Mouse (Mus musculus): Measurements from ENCODE around the gene Cavin3. TPM values are rescaled to one million over a fixed set of nuclear protein-coding genes. Genes with fewer than 3 reads are reported as not detected.

The Cavin3 gene
- total and polyA plus RNA-seq, 3 experiments: not detected

GRCm38 (mm10) chr7:105498854-105499492, 16.9 kb upstream of the Cavin3 start:
- no peak for DNase-seq (ENCODE audit: extremely low read depth)
- Histone ChIP-seq H3K4me1 (ENCODE audit: control insufficient read depth in 1 of 2, insufficient read depth in 2 of 2) (peaks cover 0 to 7% of the 10 kb centered on the region in 2 experiments; a peak in 1 of 4 replicates), H3K4me2 (ENCODE audit: insufficient read depth, low read depth, poor library complexity, severe bottlenecking) (no peak overlapping the region), H3K9ac (ENCODE audit: insufficient read depth, low read depth) (no peak overlapping the region), H3K36me3 (replicated peaks in 1 of 2; ENCODE audit: control insufficient read depth in 1 of 2, insufficient read depth in 1 of 2, low read length in 1 of 2) (no peaks in the 10 kb centered on the region), H3K27ac (ENCODE audit: insufficient read depth, low read depth) (no peak overlapping the region), H3K4me3 (replicated peaks in 1 of 3; ENCODE audit: low read depth in 2 of 3, low read length in 2 of 3, poor library complexity in 1 of 3) (no peak overlapping the region), H3K27me3 (replicated peaks) (no peaks in the 10 kb centered on the region), H3K9me3 (replicated peaks; ENCODE audit: low read length) (no peaks in the 10 kb centered on the region), H3K79me2 (replicated peaks; ENCODE audit: control insufficient read depth, extremely low read depth, insufficient read depth, poor library complexity, severe bottlenecking) (no peaks in the 10 kb centered on the region)
- in situ Hi-C loops (cut with MboI; ENCODE audit: low pct_ligation_motif_present, low pct_unique_long_range_greater_than_20kb, low sequenced_read_pairs) (no loop called here), dilution Hi-C loops (cut with MboI; ENCODE audit: extremely low pct_ligation_motif_present, extremely low pct_unique_long_range_greater_than_20kb, low sequenced_read_pairs) (no loop called here)
- TF ChIP-seq ETS1 (conservative IDR thresholded peaks at IDR 0.05; ENCODE audit: low read depth, low read length) (no peak), TBP (conservative IDR thresholded peaks at IDR 0.05; ENCODE audit: low read depth, low read length) (no peak), NRF1 (IDR thresholded peaks at IDR 0.05; ENCODE audit: low read depth, low read length) (no peak), EP300 (IDR thresholded peaks at IDR 0.05; ENCODE audit: low read length) (no peak), ZC3H11A (IDR thresholded peaks at IDR 0.05; ENCODE audit: low read depth, low read length) (no peak), BHLHE40 (IDR thresholded peaks at IDR 0.05; ENCODE audit: low read depth, low read length) (no peak), TCF12 (IDR thresholded peaks at IDR 0.05; ENCODE audit: low read depth, low read length) (no peak), USF2 (conservative IDR thresholded peaks at IDR 0.05; ENCODE audit: low read depth, low read length) (no peak), POLR2AphosphoS2 (IDR thresholded peaks at IDR 0.05; ENCODE audit: low read depth, low read length) (no peak), JUND (conservative IDR thresholded peaks at IDR 0.05; ENCODE audit: low read depth, low read length) (no peak), E2F4 (IDR thresholded peaks at IDR 0.05; ENCODE audit: insufficient replicate concordance, low read depth, low read length) (no peak)

- peaks cover 0 to 7% of the 10 kb centered on the region in 2 experiments; a peak in 1 of 4 replicates for H3K4me1 ChIP-seq (ENCODE audit: control insufficient read depth in 1 of 2, insufficient read depth in 2 of 2)
- H3K27me3 ChIP-seq (replicated peaks): no peaks in the 10 kb centered on the region
- dilution Hi-C loops (cut with MboI; ENCODE audit: extremely low pct_ligation_motif_present, extremely low pct_unique_long_range_greater_than_20kb, low sequenced_read_pairs): no loop called here
- no peaks in the 10 kb centered on the region for H3K79me2 ChIP-seq (replicated peaks; ENCODE audit: control insufficient read depth, extremely low read depth, insufficient read depth, poor library complexity, severe bottlenecking)
- no peak overlapping the region for H3K4me2 ChIP-seq (ENCODE audit: insufficient read depth, low read depth, poor library complexity, severe bottlenecking)
- H3K9me3 ChIP-seq (replicated peaks; ENCODE audit: low read length): no peaks in the 10 kb centered on the region
- TF ChIP-seq MAZ (IDR thresholded peaks at IDR 0.05; ENCODE audit: low read depth, low read length) (no peak), USF2 (conservative IDR thresholded peaks at IDR 0.05; ENCODE audit: low read depth, low read length) (no peak), PAX5 (IDR thresholded peaks at IDR 0.05; ENCODE audit: low read length) (no peak), RAD21 (IDR thresholded peaks at IDR 0.05; ENCODE audit: low read depth, low read length) (no peak), CHD1 (IDR thresholded peaks at IDR 0.05; ENCODE audit: low read depth, low read length) (no peak), MXI1 (IDR thresholded peaks at IDR 0.05; ENCODE audit: low read depth, low read length) (no peak)
- in situ Hi-C loops (cut with MboI; ENCODE audit: low pct_ligation_motif_present, low pct_unique_long_range_greater_than_20kb, low sequenced_read_pairs): no loop called here
- no peak overlapping the region for H3K4me3 ChIP-seq (replicated peaks in 1 of 3; ENCODE audit: low read depth in 2 of 3, low read length in 2 of 3, poor library complexity in 1 of 3)
- no peak overlapping the region for H3K9ac ChIP-seq (ENCODE audit: insufficient read depth, low read depth)
- no peak for DNase-seq (ENCODE audit: extremely low read depth)
- H3K27ac ChIP-seq (ENCODE audit: insufficient read depth, low read depth): no peak overlapping the region
- no peaks in the 10 kb centered on the region for H3K36me3 ChIP-seq (replicated peaks in 1 of 2; ENCODE audit: control insufficient read depth in 1 of 2, insufficient read depth in 1 of 2, low read length in 1 of 2)
Observed at GRCm38 (mm10) chr7:105497881-105498280, 15.8 kb upstream of the Cavin3 start.

All from CH12.LX (cell line).